Mouse (Mus musculus): ENCODE results near the gene Dok4. TPM values are rescaled to one million over a fixed set of nuclear protein-coding genes. Genes with fewer than 3 reads are reported as not detected.

Gene Dok4
- polyA plus RNA-seq, 1 experiment, result 20.2 TPM

GRCm38 (mm10) chr8:94904450-94905175, 28.5 kb upstream of the Dok4 start:
- H3K27me3 ChIP-seq (replicated peaks; ENCODE audit: control insufficient read depth, insufficient read depth, low read length), result no peaks in the 10 kb centered on the region
- no peak overlapping the region for H3K4me3 ChIP-seq (ENCODE audit: insufficient read depth, low read depth, low read length)
- TF ChIP-seq POLR2A (IDR thresholded peaks at IDR 0.05; ENCODE audit: low read depth, low read length), result no peak
- no peak for TF ChIP-seq CTCF (conservative IDR thresholded peaks at IDR 0.05; ENCODE audit: insufficient read depth, insufficient read length, low read depth, low read length)
- peaks cover 21% of the 10 kb centered on the region for H3K4me1 ChIP-seq (ENCODE audit: control insufficient read depth, insufficient read depth, low read length)
- peak; percentile 98 for DNase-seq
- peak overlapping the region; percentile 65 for H3K27ac ChIP-seq (ENCODE audit: insufficient read depth, low read depth, low read length)
- H3K36me3 ChIP-seq (ENCODE audit: control insufficient read depth, insufficient read depth, low read length), result no peaks in the 10 kb centered on the region
- 39% methylated on average over 12 of the region's 12 CpGs for WGBS

GRCm38 (mm10) chr8:94903709-94904108, 27.6 kb upstream of the Dok4 start:
- TF ChIP-seq CTCF (conservative IDR thresholded peaks at IDR 0.05; ENCODE audit: insufficient read depth, insufficient read length, low read depth, low read length) (no peak), POLR2A (IDR thresholded peaks at IDR 0.05; ENCODE audit: low read depth, low read length) (no peak)
- no peaks in the 10 kb centered on the region for H3K36me3 ChIP-seq (ENCODE audit: control insufficient read depth, insufficient read depth, low read length)
- DNase-seq, result peak; percentile 50
- no peaks in the 10 kb centered on the region for H3K27me3 ChIP-seq (replicated peaks; ENCODE audit: control insufficient read depth, insufficient read depth, low read length)
- H3K4me1 ChIP-seq (ENCODE audit: control insufficient read depth, insufficient read depth, low read length), result peaks cover 21% of the 10 kb centered on the region
- whole genome bisulfite sequencing, result 27% methylated on average over 12 of the region's 12 CpGs
- H3K27ac ChIP-seq (ENCODE audit: insufficient read depth, low read depth, low read length), result no peak overlapping the region
- H3K4me3 ChIP-seq (ENCODE audit: insufficient read depth, low read depth, low read length), result no peak overlapping the region

GRCm38 (mm10) chr8:94901031-94901430, 24.9 kb upstream of the Dok4 start:
- H3K27ac ChIP-seq (ENCODE audit: insufficient read depth, low read depth, low read length), result 0 out of 2 replicates have a peak overlapping the region, but pooled peaks have one; percentile 33
- H3K27me3 ChIP-seq (replicated peaks; ENCODE audit: control insufficient read depth, insufficient read depth, low read length), result no peaks in the 10 kb centered on the region
- TF ChIP-seq CTCF (conservative IDR thresholded peaks at IDR 0.05; ENCODE audit: insufficient read depth, insufficient read length, low read depth, low read length) (no peak), POLR2A (IDR thresholded peaks at IDR 0.05; ENCODE audit: low read depth, low read length) (no peak)
- H3K4me1 ChIP-seq (ENCODE audit: control insufficient read depth, insufficient read depth, low read length), result peaks cover 14% of the 10 kb centered on the region
- no peak for DNase-seq
- no peaks in the 10 kb centered on the region for H3K36me3 ChIP-seq (ENCODE audit: control insufficient read depth, insufficient read depth, low read length)
- WGBS, result 48% methylated on average over 5 of the region's 5 CpGs
- no peak overlapping the region for H3K4me3 ChIP-seq (ENCODE audit: insufficient read depth, low read depth, low read length)

- Histone ChIP-seq H3K36me3 (ENCODE audit: control insufficient read depth, insufficient read depth, low read length) (no peaks in the 10 kb centered on the region), H3K27ac (ENCODE audit: insufficient read depth, low read depth, low read length) (no peak overlapping the region), H3K4me1 (ENCODE audit: control insufficient read depth, insufficient read depth, low read length) (peaks cover 14% of the 10 kb centered on the region), H3K4me3 (ENCODE audit: insufficient read depth, low read depth, low read length) (no peak overlapping the region), H3K27me3 (replicated peaks; ENCODE audit: control insufficient read depth, insufficient read depth, low read length) (no peaks in the 10 kb centered on the region)
- DNase-seq, result peak; percentile 35
- WGBS, result 28% methylated on average over 6 of the region's 6 CpGs
- TF ChIP-seq CTCF (conservative IDR thresholded peaks at IDR 0.05; ENCODE audit: insufficient read depth, insufficient read length, low read depth, low read length) (no peak), POLR2A (IDR thresholded peaks at IDR 0.05; ENCODE audit: low read depth, low read length) (no peak)
Observed at GRCm38 (mm10) chr8:94900617-94901016, 24.5 kb upstream of the Dok4 start.

DNA sequence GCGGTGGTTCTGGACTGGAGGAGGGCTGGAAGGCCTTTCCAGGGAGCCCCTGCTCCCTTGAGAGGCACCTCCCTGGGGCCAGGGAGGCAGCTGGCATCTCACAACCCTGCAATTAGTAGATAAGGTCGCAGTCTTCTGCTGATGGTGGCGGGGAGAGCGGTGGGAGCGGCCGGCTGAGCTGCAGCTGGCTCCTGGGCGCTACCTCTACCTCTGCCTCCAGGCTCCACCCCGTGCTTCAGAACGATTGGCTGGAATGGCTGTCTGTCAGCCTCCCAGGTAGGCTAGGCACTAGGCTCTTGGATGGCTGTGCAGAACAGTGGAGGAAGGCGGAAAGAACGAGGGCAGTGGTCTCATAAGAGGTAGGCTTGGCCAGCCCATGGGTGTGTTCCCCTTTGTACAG, 23.1 kb upstream of the Dok4 start:
- no peak for DNase-seq
- no peaks in the 10 kb centered on the region for H3K36me3 ChIP-seq (ENCODE audit: control insufficient read depth, insufficient read depth, low read length)
- H3K27ac ChIP-seq (ENCODE audit: insufficient read depth, low read depth, low read length), result no peak overlapping the region
- 42% methylated on average over 11 of the region's 11 CpGs for WGBS
- H3K27me3 ChIP-seq (replicated peaks; ENCODE audit: control insufficient read depth, insufficient read depth, low read length), result no peaks in the 10 kb centered on the region
- TF ChIP-seq POLR2A (IDR thresholded peaks at IDR 0.05; ENCODE audit: low read depth, low read length) (no peak), CTCF (conservative IDR thresholded peaks at IDR 0.05; ENCODE audit: insufficient read depth, insufficient read length, low read depth, low read length) (no peak)
- no peak overlapping the region for H3K4me3 ChIP-seq (ENCODE audit: insufficient read depth, low read depth, low read length)
- peaks cover 11% of the 10 kb centered on the region for H3K4me1 ChIP-seq (ENCODE audit: control insufficient read depth, insufficient read depth, low read length)

DNA sequence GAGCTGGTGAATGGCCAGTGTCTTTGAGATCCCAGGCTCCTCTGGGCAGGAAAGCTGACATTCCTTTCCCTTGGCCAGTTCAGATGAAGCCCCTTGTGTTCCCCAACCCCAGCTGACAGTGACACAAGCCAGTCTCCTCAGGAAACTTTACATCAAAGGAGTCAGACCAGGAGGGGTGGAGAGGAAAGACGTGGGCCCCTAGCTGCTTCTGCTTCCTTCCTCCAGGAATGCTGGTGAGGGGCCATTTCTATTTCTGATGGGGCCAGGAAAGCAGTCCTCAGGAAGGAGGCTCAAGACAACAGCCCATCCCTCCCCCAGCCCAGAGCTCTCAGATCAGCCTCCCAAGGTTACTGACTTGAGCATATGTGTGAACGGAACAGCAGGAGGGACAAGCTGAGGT, 16.8 kb upstream of the Dok4 start:
- 69% methylated on average over 2 of the region's 2 CpGs for WGBS
- Histone ChIP-seq H3K36me3 (ENCODE audit: control insufficient read depth, insufficient read depth, low read length) (no peaks in the 10 kb centered on the region), H3K4me1 (ENCODE audit: control insufficient read depth, insufficient read depth, low read length) (no peaks in the 10 kb centered on the region), H3K4me3 (ENCODE audit: insufficient read depth, low read depth, low read length) (no peak overlapping the region), H3K27me3 (replicated peaks; ENCODE audit: control insufficient read depth, insufficient read depth, low read length) (no peaks in the 10 kb centered on the region), H3K27ac (ENCODE audit: insufficient read depth, low read depth, low read length) (no peak overlapping the region)
- TF ChIP-seq POLR2A (IDR thresholded peaks at IDR 0.05; ENCODE audit: low read depth, low read length) (no peak), CTCF (conservative IDR thresholded peaks at IDR 0.05; ENCODE audit: insufficient read depth, insufficient read length, low read depth, low read length) (no peak)
- DNase-seq, result no peak

DNA sequence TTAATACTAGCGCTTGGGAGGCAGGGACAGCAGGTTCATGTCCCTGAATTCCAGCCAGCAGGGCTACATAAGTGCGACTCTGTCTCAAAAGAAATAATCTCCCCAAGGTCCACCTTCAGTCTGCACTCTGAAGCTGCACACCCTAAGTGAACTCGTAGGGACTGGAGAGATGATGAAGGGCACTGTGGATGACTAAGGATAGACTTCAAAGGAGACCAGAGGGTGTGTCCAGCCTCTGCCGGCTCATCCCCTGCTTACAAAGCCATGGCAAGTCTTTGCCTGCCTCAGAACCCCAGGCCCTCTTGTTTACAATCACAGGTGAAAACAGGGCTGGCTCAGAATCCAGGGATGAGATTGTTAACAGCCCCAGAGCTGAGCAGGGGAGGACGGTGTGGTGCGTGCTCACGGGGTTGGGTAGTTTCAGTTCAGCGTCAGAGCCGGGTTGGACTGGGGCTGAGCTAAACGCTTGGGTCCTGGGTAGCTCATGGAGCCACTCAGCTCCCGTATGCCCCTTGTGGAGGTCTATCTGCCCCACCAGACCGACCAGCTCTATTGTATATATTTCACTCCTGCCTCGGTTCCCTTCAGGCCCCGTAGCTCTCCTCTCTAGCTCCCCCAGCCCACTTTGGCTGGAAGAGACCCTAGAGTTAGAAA, 12.4 kb upstream of the Dok4 start:
- Histone ChIP-seq H3K27me3 (replicated peaks; ENCODE audit: control insufficient read depth, insufficient read depth, low read length) (no peaks in the 10 kb centered on the region), H3K27ac (ENCODE audit: insufficient read depth, low read depth, low read length) (no peak overlapping the region), H3K36me3 (ENCODE audit: control insufficient read depth, insufficient read depth, low read length) (no peaks in the 10 kb centered on the region), H3K4me3 (ENCODE audit: insufficient read depth, low read depth, low read length) (no peak overlapping the region), H3K4me1 (ENCODE audit: control insufficient read depth, insufficient read depth, low read length) (no peaks in the 10 kb centered on the region)
- TF ChIP-seq POLR2A (IDR thresholded peaks at IDR 0.05; ENCODE audit: low read depth, low read length), result no peak
- WGBS, result 38% methylated on average over 14 of the region's 14 CpGs
- DNase-seq, result no peak
